Mouse (Mus musculus): ENCODE measurements around the gene Ilvbl.
"Not testable (repeated sequence)": the region's sequence is repeated elsewhere in the genome, so short reads cannot be mapped to it uniquely, and the experiment has no call there.

Ilvbl gene

DNA sequence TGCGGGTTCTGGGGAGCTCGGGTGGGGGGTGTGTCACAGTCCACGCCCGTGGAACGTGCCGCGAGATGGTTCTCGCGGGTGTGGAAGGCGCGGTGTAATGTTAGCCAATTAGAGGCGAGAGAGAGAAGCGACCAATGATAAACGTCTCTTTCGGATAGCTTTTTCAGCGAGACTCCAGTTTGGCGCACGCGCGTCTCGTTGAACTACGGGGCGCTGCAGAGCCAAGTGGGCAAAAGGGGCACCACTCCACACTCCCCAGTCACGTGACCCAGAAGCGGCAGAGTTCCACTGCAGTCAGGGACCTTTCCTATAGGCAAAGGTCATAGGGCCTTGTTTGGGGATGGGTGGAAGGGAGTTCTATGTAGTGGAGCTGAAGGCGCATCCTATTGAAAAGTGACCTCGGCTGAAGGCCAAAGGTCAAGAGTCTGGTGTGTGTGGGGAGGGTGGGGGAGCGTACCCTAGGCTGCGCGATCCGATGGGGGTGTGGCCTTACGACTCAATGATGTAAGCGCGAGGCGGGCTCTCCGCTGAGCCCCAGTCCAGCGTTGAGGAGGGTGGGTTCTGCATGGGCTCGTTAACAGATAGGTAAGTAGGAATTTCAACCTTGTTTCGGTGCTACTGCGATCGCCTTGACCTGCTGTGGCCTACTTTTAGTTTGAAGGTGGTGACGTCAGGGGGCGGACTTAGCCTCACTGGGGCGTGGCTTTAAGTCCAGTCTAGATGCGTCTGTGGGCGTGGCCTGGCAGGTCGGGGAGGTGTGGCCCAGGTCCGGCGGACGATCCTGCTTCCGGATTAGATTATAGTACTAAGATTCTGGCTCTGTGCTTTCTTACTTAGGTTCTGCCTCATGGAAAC, at the start of gene Ilvbl:
Ilvbl (plus strand) TSS at position 97 of the 855 bp plus-strand sequence.
- in situ Hi-C loops (cut with MboI) = no loop called here

DNA sequence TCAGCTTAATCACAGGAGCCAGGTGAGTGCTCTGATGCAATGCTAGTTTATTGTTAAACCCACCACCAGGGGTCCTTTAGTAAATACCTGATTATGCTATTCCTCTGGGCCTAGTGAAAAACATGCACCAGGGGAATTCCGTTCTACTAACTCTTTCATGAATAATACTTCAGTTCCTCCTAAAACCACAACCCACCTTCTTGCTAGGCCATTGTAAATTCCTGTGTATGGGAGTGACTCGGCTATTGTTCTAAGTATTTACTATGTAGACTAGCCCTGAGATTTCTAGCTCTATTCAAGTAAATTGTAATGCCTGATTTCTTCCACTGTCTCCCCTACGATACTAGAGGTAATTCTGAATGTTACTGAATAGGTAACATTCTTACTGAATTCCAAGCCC, 49.1 kb upstream of the Ilvbl start:
- in situ Hi-C loops (cut with MboI) = not testable (repeated sequence)

DNA sequence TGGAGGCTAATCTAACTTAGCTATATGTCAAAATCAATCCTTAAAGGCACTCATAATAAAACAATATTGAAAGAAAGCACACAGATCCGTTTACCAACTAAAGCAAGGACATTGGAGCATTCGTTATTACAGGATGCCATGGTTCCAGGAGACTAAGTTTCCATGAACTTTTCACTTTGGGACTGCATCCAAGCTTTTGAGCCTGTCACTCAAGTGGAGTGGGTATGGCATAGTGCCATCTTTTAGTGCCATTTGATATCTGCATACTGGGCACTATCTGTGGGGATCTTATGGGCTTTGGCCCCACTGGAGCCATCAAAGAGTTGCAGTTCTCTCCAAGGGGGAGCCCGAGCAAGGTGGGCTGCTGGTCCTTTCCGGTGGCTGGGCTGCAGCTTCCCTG, 48.6 kb upstream of the Ilvbl start:
- in situ Hi-C loops (cut with MboI) = no loop called here

DNA sequence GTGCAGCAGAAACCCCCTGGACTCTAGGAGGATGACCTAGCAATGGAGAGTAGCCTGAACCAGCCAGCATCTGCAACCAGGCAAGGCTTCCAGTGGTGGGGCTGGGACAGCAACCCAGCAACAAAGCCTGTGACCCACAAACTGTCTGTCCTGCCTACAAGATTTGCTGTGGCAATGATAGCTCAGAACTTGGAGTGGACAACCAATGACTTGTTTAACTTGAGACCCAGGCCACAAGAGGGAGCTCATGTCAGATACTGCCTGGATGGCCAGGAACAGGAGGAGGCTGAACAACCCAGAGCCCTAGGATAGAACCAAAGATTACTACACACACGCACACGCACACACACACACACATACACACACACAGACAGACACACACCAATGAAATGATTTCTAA, 33.2 kb upstream of the Ilvbl start:
- in situ Hi-C loops (cut with MboI) = no loop called here

DNA sequence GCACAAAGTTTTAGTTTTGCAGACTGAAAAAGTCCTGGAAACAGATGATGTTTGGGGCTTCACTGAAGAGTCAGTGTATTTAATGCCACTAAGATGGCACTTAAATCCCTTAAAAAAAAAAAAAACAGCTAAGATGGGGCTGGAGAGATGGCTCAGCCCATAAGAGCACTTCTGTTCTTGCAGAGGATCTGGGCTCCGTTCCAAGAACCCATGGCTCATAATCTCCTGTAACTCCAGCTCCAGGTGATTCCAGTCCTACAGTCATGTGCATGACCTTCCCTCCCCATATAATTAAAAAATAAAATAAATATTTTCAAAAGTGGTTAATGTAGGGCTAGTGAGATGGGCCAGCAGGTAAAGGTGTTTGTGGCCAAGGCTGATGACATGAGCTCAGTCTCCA, 9.1 kb upstream of the Ilvbl start:
- in situ Hi-C loops (cut with MboI) = no loop called here

DNA sequence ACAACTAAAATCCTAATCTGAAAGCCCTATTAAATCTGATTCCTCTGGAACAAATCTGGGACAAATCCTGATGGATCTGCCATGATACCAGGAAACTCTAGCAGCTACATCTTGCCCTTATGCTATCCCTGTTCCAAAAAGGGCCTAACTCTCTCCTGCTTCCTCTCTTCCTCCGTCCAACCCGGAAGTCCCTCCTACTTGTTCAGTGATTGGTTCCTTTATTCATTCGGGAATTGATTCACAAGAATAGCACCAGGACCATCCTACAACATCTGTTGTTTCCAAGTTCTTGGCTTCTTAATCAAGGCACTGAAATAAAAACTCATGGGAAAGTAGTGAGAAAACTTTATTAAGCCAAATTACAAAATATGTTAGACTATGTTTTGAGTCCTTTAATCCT, 5.0 kb upstream of the Ilvbl start:
- in situ Hi-C loops (cut with MboI) = no loop called here

DNA sequence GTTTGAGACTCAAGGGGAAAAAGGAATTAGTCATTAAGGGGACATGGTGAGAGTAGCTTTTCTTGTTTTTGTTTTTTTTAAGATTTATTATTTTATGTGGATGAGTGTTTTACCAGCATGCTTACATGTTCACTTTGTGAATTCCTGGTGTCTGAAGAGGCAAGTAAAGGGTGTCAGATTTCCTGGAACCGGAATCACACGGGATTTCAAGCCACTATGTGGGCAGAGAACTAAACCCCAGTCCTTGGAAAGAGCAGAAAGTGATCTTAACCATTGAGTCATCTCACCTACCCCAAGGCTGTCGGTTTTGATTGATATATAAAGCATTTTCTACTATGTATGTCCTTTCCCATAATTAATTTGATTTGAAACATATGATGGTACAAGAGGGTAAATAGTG, 4.5 kb upstream of the Ilvbl start:
- in situ Hi-C loops (cut with MboI) = no loop called here

DNA sequence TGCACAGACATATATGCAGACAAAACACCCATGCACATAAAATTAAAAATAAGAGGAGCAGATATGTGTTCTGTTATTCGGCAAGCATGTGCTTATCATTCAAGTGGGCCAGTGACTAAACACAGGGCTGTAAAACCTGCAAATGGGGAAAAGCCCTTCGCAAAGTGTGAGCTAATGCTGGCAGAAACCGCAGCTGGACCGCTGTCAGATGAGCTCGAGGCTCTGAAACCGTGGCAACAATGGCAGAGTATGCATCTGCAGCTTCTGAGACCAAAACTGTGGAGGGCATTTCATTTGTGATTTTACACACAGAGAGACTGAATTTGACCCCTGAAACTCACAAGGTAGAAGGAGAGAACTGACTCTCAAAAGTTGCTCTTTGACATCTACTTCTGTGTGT, 3.7 kb upstream of the Ilvbl start:
- in situ Hi-C loops (cut with MboI) = no loop called here

DNA sequence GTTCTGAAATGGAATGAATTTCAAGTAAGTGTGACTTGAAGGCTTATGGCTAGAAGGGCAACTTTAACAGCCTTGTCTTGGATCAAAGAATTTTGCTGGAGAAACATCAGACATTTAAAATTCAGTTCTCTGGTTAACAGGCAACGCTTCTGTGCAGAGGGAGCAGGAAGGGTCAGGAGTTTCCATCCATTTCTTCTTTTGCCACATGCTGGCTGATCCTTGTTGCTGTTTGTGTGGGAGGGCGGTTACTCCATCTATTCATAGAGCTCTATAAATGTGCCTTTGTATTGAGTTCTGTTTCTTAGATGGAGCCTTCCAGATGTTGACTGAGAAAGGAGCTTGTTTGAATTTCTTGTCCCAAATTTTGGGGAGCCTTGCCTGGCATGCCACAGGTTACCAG, 3.2 kb upstream of the Ilvbl start:
- in situ Hi-C loops (cut with MboI) = no loop called here

DNA sequence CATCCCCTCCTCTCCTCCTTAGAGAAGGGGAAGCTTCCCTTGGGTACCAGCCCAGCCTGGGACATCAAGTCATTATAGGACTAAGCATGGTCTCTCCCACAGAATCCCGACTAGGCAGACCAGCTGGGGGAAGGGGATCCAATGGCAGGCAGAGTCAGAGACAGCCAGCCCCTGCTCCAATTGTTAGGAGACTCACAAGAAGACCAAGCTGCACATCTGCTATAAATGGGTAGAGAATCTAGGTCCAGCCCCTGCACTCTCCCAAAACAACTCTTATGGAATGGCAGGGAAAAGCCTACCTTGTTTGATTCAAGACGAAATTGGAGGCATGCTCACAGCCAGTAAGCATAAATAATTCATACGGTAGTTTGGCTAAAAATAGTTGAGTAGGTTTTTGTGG, 920 bp upstream of the Ilvbl start:
- in situ Hi-C loops (cut with MboI) = no loop called here

DNA sequence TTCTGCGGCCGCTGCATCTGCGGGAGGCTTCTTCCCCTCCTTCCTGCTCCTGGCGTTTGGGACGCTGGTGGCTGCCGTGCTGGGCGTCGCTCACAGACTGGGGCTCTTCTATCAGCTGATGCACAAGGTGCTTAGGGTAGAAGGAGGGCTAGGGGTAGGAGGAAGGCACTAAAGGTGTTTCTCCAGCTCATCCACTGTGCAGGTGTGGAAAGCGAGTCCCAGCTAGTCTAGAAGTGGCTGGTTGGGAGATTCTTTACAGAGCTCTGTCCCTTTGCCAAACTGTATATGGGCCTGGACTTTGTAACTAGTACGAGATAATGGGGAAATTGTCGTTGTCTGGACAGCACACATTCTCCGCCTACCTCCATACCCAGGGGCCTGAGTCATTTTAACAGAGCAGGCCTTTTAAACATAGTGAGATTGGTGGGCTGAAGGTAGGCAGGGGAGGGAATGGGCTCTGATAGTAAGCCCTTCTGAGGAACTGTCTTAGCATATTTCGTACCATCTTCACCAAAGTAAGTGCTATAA, 1.0 kb downstream of the Ilvbl start:
- in situ Hi-C loops (cut with MboI) = no loop called here

DNA sequence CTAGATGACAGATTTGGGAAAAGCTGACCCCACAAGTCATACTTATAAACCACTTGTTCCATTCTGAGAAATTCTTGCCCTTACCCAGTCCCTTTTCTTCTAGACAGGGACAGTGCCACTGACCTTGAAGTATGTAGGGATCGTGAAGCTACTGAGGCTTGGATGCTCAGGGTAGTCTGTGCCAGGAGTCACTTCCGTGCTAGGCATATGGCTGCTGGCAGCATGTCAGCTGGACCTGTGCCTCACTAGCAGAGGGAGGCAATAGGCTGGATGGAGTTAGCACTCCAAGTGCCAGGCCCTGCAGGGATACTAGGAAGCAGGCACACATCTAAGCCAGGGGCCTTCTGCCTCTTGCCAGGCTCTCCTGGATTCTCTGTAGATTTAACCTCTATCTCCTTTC, 1.5 kb downstream of the Ilvbl start:
- in situ Hi-C loops (cut with MboI) = no loop called here

DNA sequence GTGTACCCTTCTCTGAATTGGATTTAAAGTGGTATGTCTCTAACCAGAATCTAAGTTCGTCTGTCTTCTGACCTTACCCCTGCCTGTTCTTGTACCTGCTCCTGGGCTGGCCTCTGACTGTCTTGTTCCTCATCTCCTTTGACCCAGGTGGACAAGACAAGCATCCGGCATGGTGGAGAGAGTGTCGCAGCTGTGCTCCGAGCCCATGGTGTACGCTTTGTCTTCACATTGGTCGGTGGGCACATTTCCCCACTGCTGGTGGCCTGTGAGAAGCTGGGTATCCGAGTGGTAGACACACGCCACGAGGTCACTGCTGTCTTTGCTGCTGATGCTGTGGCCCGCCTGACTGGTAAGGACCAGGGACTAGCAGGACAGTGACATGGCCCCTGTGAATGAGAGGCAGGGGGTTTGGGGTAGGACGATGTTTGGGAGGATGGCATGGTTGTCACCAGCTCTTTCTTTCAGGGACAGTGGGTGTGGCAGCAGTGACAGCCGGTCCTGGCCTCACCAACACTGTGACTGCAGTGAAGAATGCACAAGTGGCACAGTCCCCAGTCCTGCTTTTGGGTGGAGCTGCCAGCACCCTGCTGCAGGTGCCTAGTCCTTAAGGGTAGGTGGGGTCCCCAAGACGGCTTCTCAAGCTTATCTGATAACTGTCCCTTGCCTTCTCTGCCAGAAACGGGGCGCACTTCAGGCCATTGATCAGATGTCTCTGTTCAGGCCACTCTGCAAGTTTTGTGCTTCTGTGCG, 2.5 kb downstream of the Ilvbl start:
- in situ Hi-C loops (cut with MboI) = no loop called here

DNA sequence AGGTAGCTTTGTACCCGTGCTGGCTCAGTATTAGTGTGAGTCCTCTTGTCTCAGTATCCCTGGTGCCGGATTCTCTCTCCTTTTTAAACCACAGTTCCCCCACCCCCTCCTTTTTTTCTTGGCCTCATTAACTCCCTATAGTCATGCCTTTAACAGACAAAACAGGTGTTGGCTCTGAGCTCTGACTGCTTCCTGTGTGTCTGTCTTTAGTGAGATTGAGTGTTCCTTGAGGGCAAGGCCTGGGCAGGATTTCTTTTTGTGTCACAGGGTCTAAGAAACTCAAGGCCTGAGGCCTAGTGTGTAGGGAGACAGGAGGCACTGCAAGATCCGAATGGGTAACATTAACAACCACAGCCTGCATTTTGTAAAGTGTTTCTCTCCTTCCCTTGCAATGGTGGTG, 4.1 kb downstream of the Ilvbl start:
- in situ Hi-C loops (cut with MboI) = no loop called here

DNA sequence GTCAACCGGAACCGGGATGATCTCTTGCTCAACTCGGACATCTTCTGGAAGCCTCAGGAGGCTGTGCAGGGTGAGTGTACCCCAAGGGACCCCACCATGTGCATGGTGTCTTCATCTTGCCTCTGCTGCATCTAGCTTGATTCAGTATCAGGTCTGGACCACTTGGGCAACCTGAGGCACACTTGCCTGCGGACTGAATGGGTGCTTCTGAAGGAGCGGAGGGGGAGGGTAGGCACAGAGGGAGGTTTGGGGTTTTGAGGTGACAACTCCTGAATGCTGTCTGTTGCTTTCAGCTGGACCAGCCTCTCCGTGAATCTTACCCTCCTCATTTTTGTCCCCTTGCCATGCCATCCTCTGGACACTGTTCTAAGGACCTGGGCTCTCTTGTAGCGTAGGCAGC, 7.0 kb downstream of the Ilvbl start:
- in situ Hi-C loops (cut with MboI) = no loop called here

DNA sequence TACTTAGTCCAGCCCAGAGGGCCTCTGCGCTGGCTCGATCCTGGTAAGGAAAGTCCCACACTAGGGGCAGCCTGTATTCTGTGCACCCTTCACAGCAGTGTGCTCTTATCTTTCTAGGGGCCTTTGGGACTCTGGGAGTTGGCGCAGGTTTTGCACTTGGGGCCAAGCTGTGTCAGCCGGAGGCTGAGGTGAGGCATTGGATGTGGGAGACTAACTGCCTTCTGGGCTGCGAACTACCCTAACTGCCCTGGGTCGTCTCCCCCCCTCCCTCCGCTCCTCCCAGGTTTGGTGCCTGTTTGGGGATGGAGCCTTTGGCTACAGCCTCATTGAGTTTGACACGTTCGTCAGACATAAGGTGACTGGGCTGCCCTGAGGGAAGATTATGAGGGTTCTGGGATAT, 9.2 kb downstream of the Ilvbl start:
- in situ Hi-C loops (cut with MboI) = no loop called here

DNA sequence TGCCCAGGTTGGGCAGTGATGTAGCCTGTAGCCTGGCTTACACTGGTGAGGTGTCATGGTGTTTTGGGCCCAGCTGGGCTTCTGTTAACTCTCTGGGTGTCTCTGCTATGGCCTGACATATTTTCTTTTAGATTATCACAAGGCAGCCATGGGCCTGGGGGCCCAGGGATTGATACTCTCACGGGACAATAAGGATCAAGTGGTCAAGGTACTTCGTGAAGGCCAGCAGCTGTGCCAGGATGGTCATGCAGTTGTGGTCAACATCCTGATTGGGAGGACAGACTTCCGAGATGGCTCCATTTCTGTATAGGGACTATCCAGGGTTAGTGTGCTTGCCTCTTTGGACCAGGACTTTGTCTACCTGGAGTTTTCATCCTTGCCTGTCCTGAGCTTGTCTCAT, 9.8 kb downstream of the Ilvbl start:
- in situ Hi-C loops (cut with MboI) = no loop called here

DNA sequence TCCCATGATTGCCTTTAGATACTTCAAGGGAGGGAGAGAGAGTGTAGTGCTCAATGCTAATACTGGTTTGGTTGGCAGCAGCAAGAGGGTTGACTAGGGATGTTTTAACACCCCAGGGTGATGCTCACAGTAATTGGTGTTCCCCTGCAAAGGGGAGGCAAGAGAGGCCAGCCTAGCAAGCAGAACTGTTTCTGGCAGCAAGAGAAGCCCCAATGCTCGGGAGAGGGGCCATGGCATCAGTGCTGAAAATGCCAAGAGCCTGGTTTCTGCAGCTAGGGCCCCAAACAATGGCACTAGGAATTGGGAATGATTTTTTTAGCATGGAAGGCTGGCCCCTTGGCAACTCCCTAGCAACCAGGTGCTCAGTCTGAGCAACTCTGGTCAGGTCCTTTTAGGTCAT, 10.8 kb downstream of the Ilvbl start:
- in situ Hi-C loops (cut with MboI) = no loop called here

DNA sequence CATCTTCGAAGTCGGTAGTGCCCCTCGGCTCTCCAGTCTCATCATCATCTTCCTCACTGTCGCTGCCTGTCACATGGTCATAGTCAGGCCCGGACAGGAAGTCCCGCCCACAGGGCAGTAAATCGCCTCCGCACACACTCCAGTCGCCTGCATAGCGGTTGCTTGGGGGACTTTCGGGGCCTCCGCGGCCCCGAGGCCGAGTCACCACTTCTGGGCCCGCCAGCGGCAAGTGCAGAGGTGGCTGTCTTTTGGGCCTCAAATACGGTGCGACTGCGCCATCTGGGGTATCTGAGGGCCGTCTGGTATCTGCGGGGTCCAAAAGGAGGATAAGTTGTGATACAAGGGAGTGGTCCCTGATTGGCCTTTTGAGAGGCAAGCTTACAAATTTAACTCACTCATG, 11.5 kb downstream of the Ilvbl start:
- in situ Hi-C loops (cut with MboI) = no loop called here

DNA sequence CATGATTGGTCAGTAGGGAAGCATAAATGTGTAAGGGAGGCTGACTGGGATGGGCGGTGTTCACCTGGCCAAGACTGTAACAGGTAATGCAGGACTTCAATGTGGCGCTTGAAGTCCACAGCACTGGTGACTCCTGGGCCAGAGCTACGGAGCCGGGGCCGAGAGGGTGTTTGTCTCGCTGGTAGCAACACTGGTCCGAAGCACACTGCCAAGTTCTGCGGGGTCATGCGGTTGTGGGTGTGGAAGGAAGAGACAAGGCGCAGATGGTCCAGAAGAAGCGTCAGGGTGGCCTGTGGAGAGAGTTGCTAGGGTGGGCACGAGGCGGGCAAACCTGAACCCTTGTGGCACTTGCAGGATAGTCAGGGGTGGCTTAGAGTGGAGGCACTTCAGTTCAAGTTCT, 11.9 kb downstream of the Ilvbl start:
- in situ Hi-C loops (cut with MboI) = no loop called here

DNA sequence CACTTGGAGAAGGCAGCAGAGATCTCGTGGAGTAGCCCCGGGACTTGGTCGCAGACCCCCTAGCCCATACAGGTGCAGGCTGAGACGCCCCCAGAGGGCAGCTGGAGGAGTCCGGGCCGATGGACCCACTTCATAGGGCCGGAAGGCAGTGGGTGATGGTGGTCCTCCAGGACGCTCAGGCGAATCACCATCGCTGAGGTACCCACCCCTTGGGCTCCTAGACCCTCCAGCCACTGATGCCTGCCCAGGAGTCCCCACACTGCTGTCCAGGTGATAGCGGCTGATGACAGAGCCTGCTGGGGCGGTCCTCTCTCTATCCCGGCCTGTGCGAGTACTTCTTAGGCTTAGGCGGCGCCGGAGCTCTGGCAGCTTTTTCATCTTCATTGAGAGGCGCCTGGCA, 15.1 kb downstream of the Ilvbl start:
- in situ Hi-C loops (cut with MboI) = no loop called here

DNA sequence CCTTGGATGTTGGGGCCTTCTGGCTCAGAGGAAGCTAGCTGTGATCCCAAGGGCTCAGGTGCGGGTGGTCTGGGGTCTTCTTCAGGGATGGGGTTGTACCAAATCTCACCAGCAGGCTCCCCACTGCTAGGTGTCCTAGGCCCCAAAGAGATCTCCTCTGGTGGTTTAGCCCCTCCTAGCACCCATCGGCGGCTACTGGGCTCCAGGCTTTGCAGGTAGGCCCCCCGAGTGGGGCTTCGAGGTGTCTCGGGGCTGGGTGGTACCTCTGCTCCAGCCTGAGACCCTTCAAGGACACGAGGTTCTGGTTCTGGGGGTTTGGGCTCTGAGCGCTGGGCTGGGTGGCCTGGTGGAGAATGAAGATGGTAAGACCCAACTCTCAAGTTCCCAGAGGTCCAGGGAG, 15.8 kb downstream of the Ilvbl start:
- in situ Hi-C loops (cut with MboI) = no loop called here

DNA sequence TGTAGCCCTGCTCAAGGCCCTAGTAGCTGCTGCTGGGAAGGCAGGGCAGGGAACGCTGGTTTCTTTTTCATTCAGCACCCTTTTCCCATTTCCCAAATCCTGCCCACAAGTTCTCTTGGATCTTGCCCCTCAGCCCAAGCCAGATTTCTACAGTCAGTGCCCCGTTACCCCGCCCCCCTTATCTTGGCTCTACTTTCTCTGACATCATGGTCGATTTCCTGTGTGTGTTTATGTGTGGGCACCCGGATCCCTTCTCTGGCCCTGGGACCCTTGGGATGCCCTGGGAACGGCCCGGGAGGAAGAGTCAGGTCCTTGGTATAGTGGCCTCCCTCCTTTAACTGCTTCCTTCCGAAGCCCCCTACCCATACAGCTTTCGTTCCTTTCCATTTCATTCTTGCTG, 16.6 kb downstream of the Ilvbl start:
- in situ Hi-C loops (cut with MboI) = no loop called here
